Mouse (Mus musculus) effector memory CD4-positive, alpha-beta T cell, adult 7 months (primary cell): Measurements from ENCODE around the gene Rps7. TPM values are rescaled to one million over a fixed set of nuclear protein-coding genes. Genes with fewer than 3 reads are reported as not detected.

Source experiments
- polyA plus RNA-seq: library from polyadenylated mRNA; unstranded; fragments of 100-300 nt; shearing (Covaris generic); gene quantifications from one replicate; pipeline ENCODE4 v1.2.1, GENCODE M21; 2017

The Rps7 gene
- polyA plus RNA-seq: 924 TPM

DNA sequence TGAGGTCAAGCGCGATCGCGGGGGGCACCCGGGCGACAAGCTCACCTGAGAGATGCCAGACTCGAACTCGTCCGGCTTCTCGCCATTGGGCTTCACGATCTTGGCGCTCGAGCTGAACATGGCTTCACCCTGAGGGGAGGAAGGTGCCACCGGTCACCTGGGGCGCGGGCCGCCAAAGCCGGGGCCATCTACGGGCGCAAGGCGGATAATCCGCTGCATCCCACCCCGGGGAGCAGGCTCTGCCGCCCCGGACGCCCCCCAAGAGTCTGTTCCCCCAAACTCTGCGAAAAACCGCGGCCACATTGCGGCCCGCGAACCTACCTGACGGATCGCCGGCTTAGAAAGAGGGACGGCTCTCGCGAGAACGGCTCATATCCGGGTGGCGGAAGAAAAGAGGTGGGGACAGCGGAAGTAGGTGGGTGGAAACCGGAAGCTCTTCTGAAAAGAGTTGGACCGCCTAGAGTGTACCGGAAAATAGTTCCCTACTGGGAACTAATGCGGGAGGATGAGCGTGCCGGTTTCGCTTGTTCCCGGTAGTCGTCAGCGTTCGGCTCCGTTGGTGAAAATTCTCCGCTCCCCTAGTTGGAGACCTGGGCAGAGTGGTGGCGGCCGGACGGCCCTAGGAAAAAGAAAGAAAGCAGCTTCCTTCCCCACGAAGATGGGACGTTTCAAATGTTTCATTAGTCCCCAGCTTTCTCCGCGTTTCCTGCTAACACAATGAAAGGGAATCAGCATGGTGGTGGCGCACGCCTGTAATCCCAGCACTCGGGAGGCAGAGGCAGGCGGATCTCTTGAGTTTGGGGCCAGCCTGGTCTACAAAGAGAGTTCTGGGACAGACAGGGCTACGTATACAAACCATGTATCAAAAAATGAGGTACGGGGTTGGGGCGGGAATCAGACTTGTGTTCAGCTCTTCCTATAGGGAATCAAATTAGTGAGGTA lies at the start of gene Rps7:
Gene Rps7 (minus strand): TSS at position 419 of the 942 bp plus-strand sequence.

DNA sequence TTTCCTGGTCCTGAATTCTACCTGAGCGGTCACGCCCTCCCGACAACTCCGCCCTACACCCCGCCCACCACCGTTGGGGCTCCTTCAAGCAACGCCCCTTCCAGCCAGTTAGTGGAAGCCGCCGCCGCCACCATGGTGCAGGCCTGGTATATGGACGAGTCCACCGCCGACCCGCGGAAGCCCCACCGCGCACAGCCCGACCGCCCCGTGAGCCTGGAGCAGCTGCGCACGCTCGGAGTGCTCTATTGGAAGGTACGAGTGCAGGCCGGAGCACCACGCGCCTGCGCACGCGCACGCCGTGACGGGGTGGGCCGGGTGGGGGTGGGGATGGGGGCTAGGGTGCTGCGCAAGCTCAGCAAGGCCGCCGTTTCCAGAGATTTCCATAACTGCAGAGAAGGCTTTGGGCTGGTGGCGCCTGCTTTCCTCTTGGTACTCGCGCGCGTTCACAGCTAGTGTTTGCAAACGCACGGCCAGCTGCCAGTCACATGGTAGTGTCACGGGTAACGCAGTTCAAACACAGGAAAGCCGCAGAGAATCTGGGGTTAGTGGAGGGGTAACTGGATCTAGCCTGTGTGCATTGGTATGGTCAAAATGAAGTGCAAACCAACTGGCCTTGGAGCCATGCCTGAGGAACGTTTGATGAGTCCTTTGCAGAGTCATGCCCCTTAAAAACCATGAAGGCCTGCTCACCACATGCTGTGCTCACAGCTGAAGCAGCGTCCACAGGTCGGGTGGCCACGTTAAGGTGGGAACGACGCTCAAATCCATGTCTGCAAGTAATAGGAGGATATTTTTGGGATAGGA lies 39.6 kb upstream of the Rps7 start, which contains the start of gene Adi1:
Gene Adi1 (plus strand): TSS at position 111 of the 804 bp plus-strand sequence.

DNA sequence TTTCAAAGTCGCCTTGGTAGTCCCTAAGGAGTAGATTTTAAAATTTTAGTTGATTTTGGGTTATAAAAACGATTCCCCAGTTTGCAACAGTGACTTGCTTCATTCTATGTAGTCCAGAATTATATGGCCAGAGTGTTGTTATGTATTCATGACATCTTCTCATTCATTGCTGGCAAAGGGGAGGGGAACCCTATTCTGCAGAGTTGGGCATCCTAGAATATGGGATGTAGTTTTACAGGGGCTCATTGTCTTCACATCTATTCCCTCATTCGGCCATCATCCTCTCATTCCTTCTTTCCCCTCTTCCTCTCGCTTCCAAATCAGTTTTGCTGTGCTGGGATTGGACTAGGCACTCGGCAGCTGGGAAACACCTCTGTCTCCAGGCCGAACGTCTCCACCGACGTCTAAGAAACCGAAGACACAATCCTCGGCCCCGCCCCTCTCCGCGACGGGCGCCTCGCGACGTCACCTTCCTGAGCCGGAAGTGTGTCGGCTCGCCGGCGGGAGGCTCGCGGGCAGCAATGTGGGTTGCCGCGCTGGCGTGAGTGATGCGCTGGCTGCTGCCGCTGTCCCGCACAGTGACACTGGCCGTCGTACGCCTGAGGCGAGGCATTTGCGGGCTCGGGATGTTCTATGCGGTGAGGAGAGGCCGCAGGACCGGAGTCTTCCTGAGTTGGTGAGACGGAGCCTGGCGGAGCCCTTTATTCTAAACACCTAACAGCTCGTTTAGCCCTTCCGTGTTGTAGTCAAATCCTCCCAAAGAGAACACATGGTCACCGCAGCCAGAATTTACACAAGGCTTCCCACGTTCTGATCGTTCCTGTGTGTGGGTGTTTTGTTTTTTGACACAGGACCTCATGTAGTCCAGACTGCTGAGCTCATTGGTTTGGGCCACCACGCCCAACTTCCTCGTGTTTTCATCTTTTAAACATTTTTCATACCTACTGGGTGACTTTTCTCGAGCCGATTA lies 13.7 kb upstream of the Rps7 start, which contains the start of gene Rnaseh1:
Gene Rnaseh1 (plus strand): TSS at position 462 of the 970 bp plus-strand sequence.

DNA sequence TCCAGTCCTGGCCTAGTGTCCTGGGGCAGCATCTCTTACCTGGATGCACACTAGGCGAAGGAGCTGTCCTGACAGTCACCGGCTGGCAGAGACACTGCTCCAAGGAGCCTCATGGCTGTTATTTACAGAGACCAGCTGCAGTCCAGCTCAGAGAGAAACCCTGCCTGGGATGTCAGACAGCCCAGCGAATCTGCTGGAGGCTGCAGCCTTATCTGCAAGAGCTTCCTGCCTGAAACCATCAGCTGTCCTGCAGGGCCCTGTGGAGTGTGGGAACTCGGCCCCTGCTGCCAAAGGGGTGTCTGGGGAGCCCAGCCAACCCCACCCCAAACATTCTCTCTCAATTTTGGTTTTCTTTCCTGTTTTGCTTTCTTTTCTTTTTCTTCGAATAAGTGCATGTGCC lies 12.6 kb downstream of the Rps7 start, which contains the start of gene Colec11:
Gene Colec11 (minus strand): TSS at position 183 of the 400 bp plus-strand sequence.

DNA sequence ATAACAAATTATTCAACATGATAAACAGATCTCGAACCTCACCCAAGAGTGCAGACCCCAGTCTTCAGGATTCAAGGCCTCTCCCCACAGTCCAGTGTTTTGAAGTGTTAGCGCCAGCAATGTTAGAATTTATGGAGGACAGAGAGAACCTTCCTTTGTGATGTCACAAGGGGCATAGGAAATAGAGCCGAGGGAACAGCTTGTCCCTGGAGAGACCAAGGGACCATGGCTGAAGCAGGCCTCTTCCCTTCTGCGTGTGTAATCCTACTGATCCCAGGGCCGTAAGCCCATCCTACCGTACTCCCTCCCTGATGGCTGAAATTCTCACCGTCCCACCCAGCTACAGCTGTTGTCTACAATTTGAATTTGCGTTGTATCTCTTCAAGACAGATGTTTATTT lies 53.3 kb downstream of the Rps7 start, which contains the start of gene Allc:
Gene Allc (minus strand): TSS at position 101 of the 400 bp plus-strand sequence.

Other genes starting within 250 kb of the Rps7 start
- not detected for gene Dcdc2c, start 83.6 kb downstream of the Rps7 start, polyA plus RNA-seq
- 0.37 TPM for gene Allc, start 53.4 kb downstream of the Rps7 start, polyA plus RNA-seq
- not detected for gene Colec11, start 12.6 kb downstream of the Rps7 start, polyA plus RNA-seq
- gene Rnaseh1, start 13.6 kb upstream of the Rps7 start, polyA plus RNA-seq: 35.2 TPM
- 43.5 TPM for gene Adi1, start 39.3 kb upstream of the Rps7 start, polyA plus RNA-seq
- 55.2 TPM for gene Trappc12, start 114.5 kb upstream of the Rps7 start, polyA plus RNA-seq
- gene Eipr1, start 115.8 kb upstream of the Rps7 start, polyA plus RNA-seq: 44.4 TPM